Mouse (Mus musculus) hindbrain, postnatal 0 days (tissue): ENCODE measurements around the gene Lmbrd2. TPM values are rescaled to one million over a fixed set of nuclear protein-coding genes. Genes with fewer than 3 reads are reported as not detected.

Experiments
- ATAC-seq: fragments of 200-750 bp; cut with Nextera tagmentation; 2 replicates; pipeline ENCODE4 v1.8.0; 2017; ENCODE audit warnings: mild to moderate bottlenecking, moderate TSS enrichment, moderate library complexity
- DNase-seq: peaks from one replicate; pipeline ENCODE4 v3.0.0-alpha.2; 2015; ENCODE audit warnings: low spot score
- H3K27ac ChIP-seq: fragments of 300-500 bp; sonication (generic); 2 replicates; pipeline ENCODE4 v1.5.1; 2014; ENCODE audit warnings: mild to moderate bottlenecking
- H3K27me3 ChIP-seq: fragments of 300-500 bp; sonication (generic); 2 replicates; pipeline ENCODE4 v1.6.1; 2014; ENCODE audit warnings: low read length, mixed read lengths; ENCODE audit not compliant: insufficient read depth
- H3K36me3 ChIP-seq: fragments of 300-500 bp; sonication (generic); 2 replicates; pipeline ENCODE4 v1.6.1; 2014; ENCODE audit warnings: low read length, mixed read lengths; ENCODE audit not compliant: insufficient read depth
- H3K4me1 ChIP-seq: fragments of 300-500 bp; sonication (generic); 2 replicates; pipeline ENCODE4 v1.6.1; 2014; ENCODE audit warnings: antibody characterized with exemption, low read length, mixed read lengths; ENCODE audit not compliant: insufficient read depth
- H3K4me2 ChIP-seq: fragments of 300-500 bp; sonication (generic); 2 replicates; pipeline ENCODE4 v1.6.1; 2014; ENCODE audit warnings: low read depth, mild to moderate bottlenecking, low read length, moderate library complexity, mixed read lengths
- H3K4me3 ChIP-seq: fragments of 300-500 bp; sonication (generic); 2 replicates; pipeline ENCODE4 v1.5.1; 2014; ENCODE audit warnings: low read length
- H3K9ac ChIP-seq: fragments of 300-500 bp; sonication (generic); replicated peaks from 2 replicates; pipeline ENCODE4 v1.6.1; 2014; ENCODE audit warnings: mild to moderate bottlenecking, low read length, moderate library complexity, mixed read lengths
- H3K9me3 ChIP-seq: fragments of 300-500 bp; sonication (generic); 2 replicates; pipeline ENCODE4 v1.6.1; 2016; ENCODE audit warnings: low read length, mixed read lengths
- CTCF ChIP-seq: IDR thresholded peaks from 2 replicates; pipeline ENCODE4 v1.5.1; 2016; ENCODE audit warnings: antibody characterized with exemption, control low read depth, low read depth
- WGBS: fragments of 180-500 bp; shearing (Covaris S2); extraction: QIAGEN DNeasy Blood & Tissue Kit; methylation state at CpG from one replicate; pipeline ENCODE4 v1.1.7; 2014; 5-methylcytosine and 5-hydroxymethylcytosine counted together
- polyA plus RNA-seq: library from polyadenylated mRNA; unstranded; fragments of >200 nt; fragmentation: Nextera tagmentation; extraction: Ambion mirVana; gene quantifications from 2 replicates; pipeline ENCODE4 v1.2.1, GENCODE M21; 2015
- total RNA-seq: library from RNA; depleted of rRNA; stranded (reverse); fragments of >200 nt; gene quantifications from 2 replicates; pipeline ENCODE4 v1.2.3, GENCODE M21; 2014; rRNA removed

Lmbrd2 gene
- total RNA-seq (22.0 and 26.6 TPM in 2 replicates), polyA plus RNA-seq (4.0 and 4.2 TPM in 2 replicates)

DNA sequence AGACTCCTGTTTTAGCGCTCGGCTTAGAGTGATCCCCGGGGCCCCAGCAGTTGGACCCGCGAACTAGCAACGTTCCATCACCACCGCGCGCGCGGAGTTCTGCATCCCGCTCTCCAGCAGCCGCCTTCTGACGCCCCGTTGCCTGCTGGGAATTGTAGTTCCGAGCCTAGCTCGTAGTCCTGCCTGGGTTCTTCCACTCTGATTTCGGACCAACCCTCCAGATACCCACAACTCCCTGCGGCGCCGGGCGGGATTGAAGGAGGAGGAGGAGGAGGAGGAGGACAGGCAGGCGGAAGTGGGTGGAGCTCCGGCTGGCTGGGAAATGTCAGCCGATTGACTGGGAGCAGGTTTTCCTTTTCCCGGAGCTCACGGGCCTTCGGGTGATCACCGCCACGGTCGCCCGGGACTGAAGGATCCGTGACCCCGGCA, at the start of gene Lmbrd2:
TSS of gene Lmbrd2 (plus strand) at position 299 of the 429 bp plus-strand sequence.
- Histone ChIP-seq H3K9me3 (no peaks in the 10 kb centered on the region), H3K4me3 (peak within 1 kb of the TSS; percentile 96), H3K4me2 (peak within 1 kb of the TSS; percentile 78), H3K4me1 (peaks cover 3% of the 10 kb centered on the region; the same call in 1 of the 2 replicates), H3K9ac (peak within 1 kb of the TSS; percentile 83), H3K27me3 (no peaks in the 10 kb centered on the region), H3K36me3 (peaks cover 3% of the 10 kb centered on the region; the same call in 1 of the 2 replicates), H3K27ac (peak within 1 kb of the TSS; percentile 88)
- peak; percentile 98 for DNase-seq
- no peak for TF ChIP-seq CTCF
- ATAC-seq: peak; percentile 99
- under 1% methylated on average over 34 of the region's 34 CpGs for WGBS

DNA sequence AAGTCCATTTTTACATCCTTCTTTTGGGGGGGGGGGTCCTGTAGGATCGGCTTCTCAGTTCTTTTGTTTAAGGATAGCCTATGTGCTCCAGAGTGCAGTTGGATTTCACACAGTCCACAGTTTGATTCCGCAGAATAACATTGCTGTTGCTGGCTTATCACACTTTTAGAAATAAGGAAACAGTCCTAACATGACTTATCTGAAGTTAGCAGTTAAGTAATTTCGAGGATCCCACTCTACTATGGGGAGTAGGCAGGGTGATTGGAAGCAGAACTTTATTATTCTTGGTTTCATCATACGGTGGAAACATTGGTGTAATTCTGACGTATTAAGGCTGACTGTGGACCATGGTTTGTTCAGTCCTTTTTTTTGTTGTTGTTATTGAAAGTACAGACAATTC, 49.7 kb upstream of the Lmbrd2 start:
- no peak overlapping the region for H3K27ac ChIP-seq
- DNase-seq: no peak
- 95% methylated on average over 5 of the region's 5 CpGs for WGBS
- no peak for TF ChIP-seq CTCF
- no peaks in the 10 kb centered on the region for H3K27me3 ChIP-seq
- H3K4me2 ChIP-seq: no peak overlapping the region
- peaks cover 8% of the 10 kb centered on the region; the same call in 1 of the 2 replicates for H3K36me3 ChIP-seq
- H3K9me3 ChIP-seq: no peaks in the 10 kb centered on the region
- no peaks in the 10 kb centered on the region for H3K4me1 ChIP-seq
- H3K4me3 ChIP-seq: no peak overlapping the region
- ATAC-seq: no peak
- H3K9ac ChIP-seq: no peak overlapping the region

DNA sequence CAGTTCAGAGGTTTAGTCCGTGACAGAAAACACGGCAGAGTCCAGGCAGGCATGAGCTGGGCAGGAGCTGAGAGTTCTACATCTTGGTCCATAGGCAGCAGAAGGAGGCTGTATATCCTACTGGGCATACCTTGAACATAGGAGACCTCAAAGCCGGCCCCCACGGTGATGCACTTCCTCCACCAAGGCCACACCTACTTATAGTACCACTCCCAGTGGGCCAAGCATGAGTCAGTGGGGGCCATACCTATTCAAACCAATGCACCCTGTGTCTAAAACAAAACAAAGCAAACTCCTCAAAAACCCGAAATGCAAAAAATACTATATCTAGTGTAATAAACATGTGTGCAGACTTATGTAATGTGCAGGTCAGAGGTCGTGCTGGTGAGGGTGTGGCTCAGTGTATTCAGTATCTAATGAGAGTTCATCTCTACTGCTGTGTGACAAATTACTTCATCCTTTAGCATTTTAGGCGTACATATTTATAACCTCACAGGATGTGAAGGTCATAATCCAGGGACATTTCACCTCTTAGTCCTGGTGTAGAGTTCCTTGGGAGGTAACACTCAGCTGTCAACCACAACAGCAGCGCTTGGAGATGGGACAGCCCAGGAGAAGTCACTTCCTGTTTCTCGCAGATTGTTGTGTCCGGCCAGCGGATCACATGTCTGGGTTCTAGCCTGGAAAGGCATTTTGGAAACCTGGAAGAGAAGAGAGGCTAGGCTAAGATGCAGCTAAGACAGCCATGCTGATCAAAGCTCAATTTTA, 46.6 kb upstream of the Lmbrd2 start:
- ATAC-seq (peak; percentile 35; the same call in 1 of the 2 replicates), DNase-seq (no peak)
- 76% methylated on average over 11 of the region's 11 CpGs for WGBS
- Histone ChIP-seq H3K9ac (no peak overlapping the region), H3K9me3 (no peaks in the 10 kb centered on the region), H3K4me1 (no peaks in the 10 kb centered on the region), H3K27me3 (no peaks in the 10 kb centered on the region), H3K4me3 (no peak overlapping the region), H3K36me3 (peaks cover 16% of the 10 kb centered on the region; the same call in 1 of the 2 replicates), H3K27ac (no peak overlapping the region), H3K4me2 (no peak overlapping the region)
- no peak for TF ChIP-seq CTCF

DNA sequence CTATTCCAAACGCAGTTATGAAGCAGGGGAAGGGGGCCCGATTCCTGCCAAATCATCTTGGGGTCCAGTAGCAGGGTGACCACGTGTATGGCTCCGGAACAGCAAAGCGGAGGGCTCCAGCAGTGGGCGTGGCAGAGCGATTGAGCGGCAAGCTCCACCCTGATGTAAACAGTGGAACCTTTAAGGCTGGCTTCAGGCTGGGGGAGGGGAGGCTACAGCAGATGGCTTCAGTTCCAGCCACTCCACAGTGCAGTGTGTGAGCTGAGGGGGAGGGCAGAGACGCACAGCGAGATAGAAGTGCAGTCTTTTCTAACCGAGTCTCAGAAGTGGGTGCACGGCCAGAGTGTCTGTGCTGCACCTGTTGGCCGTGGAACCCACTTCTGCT, 46.0 kb upstream of the Lmbrd2 start:
- Histone ChIP-seq H3K27ac (no peak overlapping the region), H3K36me3 (peaks cover 16% of the 10 kb centered on the region; the same call in 1 of the 2 replicates), H3K4me1 (no peaks in the 10 kb centered on the region), H3K9me3 (no peaks in the 10 kb centered on the region), H3K4me2 (0 out of 2 replicates have a peak overlapping the region, but pooled peaks have one; percentile 7), H3K27me3 (no peaks in the 10 kb centered on the region), H3K9ac (no peak overlapping the region), H3K4me3 (no peak overlapping the region)
- 23% methylated on average over 13 of the region's 13 CpGs for WGBS
- no peak for TF ChIP-seq CTCF
- ATAC-seq (peak; percentile 87), DNase-seq (peak; percentile 63)

DNA sequence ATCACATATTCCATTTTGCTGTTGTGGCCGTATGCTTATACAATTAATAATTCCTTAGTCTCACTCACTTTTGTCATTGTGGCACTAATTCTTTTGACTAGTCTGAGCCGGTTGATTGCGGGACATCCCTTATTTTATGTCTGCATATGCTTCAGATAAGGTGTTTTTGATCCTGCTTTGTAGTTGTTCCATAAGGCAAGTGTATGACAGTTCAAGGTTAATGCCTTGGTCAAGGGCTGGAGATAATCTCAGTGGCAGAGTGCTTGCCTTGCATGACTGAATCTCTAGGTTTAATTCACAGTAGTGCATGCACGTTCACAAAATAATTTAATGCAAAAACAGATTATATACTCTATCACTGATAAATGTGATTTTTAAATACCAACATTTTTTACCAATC, 43.5 kb upstream of the Lmbrd2 start:
- Histone ChIP-seq H3K4me3 (no peak overlapping the region), H3K9me3 (no peaks in the 10 kb centered on the region), H3K9ac (no peak overlapping the region), H3K27ac (no peak overlapping the region), H3K36me3 (peaks cover 25% of the 10 kb centered on the region; the same call in 1 of the 2 replicates), H3K27me3 (no peaks in the 10 kb centered on the region), H3K4me2 (no peak overlapping the region), H3K4me1 (no peaks in the 10 kb centered on the region)
- DNase-seq (no peak), ATAC-seq (no peak)
- TF ChIP-seq CTCF: no peak
- 90% methylated on average over 4 of the region's 4 CpGs for WGBS

DNA sequence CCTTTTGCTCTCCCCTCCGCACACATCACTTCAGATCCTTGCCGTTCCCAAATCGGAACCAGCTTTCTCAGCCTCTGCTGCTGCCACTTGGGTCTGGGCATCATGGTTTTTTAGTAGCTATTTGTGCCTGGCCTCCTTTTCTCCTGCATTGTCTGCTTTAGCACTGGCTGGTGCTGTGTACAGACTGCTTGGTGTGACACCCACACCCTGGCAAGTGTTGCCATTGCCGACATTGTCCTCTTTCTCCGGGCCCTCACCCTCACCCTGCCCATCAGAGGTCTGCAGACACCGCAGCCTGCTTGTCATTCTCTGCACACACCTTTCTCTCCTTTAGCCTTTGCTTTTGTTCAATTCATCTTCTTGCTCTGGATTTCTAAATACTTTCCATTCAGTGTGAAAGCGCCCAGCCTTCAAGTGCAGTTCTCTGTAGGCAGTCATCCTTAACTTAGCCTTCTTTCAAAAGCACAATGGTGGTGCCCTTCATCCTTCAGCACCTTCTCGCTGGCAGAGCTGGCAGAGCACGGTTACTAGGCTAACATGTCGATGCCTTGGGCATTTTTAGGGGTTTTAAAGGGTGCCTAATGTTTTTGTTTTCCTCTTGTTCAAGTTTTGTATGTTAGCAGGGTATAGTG, 39.8 kb upstream of the Lmbrd2 start:
- H3K9ac ChIP-seq: no peak overlapping the region
- ATAC-seq: peak; percentile 91
- no peaks in the 10 kb centered on the region for H3K9me3 ChIP-seq
- TF ChIP-seq CTCF: no peak
- H3K27ac ChIP-seq: peak overlapping the region; percentile 64
- H3K4me2 ChIP-seq: no peak overlapping the region
- peaks cover 29% of the 10 kb centered on the region; the same call in 1 of the 2 replicates for H3K36me3 ChIP-seq
- WGBS: 69% methylated on average over 10 of the region's 10 CpGs
- no peaks in the 10 kb centered on the region for H3K27me3 ChIP-seq
- no peaks in the 10 kb centered on the region for H3K4me1 ChIP-seq
- peak; percentile 46 for DNase-seq
- H3K4me3 ChIP-seq: no peak overlapping the region
